Mouse (Mus musculus) limb, embryonic 10.5 days (tissue): ENCODE results near the gene Zfp597. TPM values are rescaled to one million over a fixed set of nuclear protein-coding genes. Genes with fewer than 3 reads are reported as not detected.
A peak's percentile ranks its signal among the peaks of the same experiment; 100 is the strongest.

Experiments used
- DNase-seq: peaks from one replicate; pipeline ENCODE4 v3.0.0-alpha.2; 2017; ENCODE audit warnings: low spot score
- H3K27ac ChIP-seq: fragments of 300-500 bp; sonication (generic); 2 replicates; pipeline ENCODE4 v1.5.1; 2016; ENCODE audit warnings: mild to moderate bottlenecking
- H3K27me3 ChIP-seq: fragments of 300-500 bp; sonication (generic); 2 replicates; pipeline ENCODE4 v1.6.1; 2016; ENCODE audit warnings: low read depth, mild to moderate bottlenecking; ENCODE audit not compliant: poor library complexity, severe bottlenecking
- H3K36me3 ChIP-seq: fragments of 300-500 bp; sonication (generic); 2 replicates; pipeline ENCODE4 v1.6.1; 2016; ENCODE audit warnings: mild to moderate bottlenecking, moderate library complexity
- H3K4me1 ChIP-seq: fragments of 300-500 bp; sonication (generic); 2 replicates; pipeline ENCODE4 v1.6.1; 2016
- H3K4me3 ChIP-seq: fragments of 300-500 bp; sonication (generic); 2 replicates; pipeline ENCODE4 v1.5.1; 2016; ENCODE audit warnings: mild to moderate bottlenecking, moderate library complexity
- H3K9me3 ChIP-seq: fragments of 300-500 bp; sonication (generic); replicated peaks from 2 replicates; pipeline ENCODE4 v1.6.1; 2016; ENCODE audit warnings: mild to moderate bottlenecking
- WGBS: fragments of 180-500 bp; shearing (Covaris S2); methylation state at CpG from one replicate; pipeline ENCODE4 v1.1.7; 2016; 5-methylcytosine and 5-hydroxymethylcytosine counted together
- polyA plus RNA-seq: library from polyadenylated mRNA; unstranded; fragments of >200 nt; fragmentation: Nextera tagmentation; extraction: Ambion mirVana; gene quantifications from 2 replicates; pipeline ENCODE4 v1.2.1, GENCODE M21; 2016

Gene Zfp597
- 4.1 and 6.5 TPM in 2 replicates for polyA plus RNA-seq

- Histone ChIP-seq H3K4me1 (peaks cover 11% of the 10 kb centered on the region), H3K27ac (peak within 1 kb of the TSS; percentile 92), H3K36me3 (peaks cover 12% of the 10 kb centered on the region), H3K4me3 (peak within 1 kb of the TSS; percentile 96), H3K27me3 (no peaks in the 10 kb centered on the region), H3K9me3 (no peaks in the 10 kb centered on the region)
- under 1% methylated on average over 88 of the region's 88 CpGs for WGBS
- peak; percentile 94 for DNase-seq
These were observed at the start of gene Zfp597, which contains the start of gene Gm20695 for GRCm38 (mm10) chr16:3884201-3885064. Zfp597 (minus strand) TSS chr16:3884561. Gm20695 (plus strand) TSS chr16:3884648.

- H3K27me3 ChIP-seq = no peaks in the 10 kb centered on the region
- H3K36me3 ChIP-seq = peaks cover 78% of the 10 kb centered on the region
- no peak overlapping the region for H3K4me3 ChIP-seq
- DNase-seq = no peak
- WGBS = 98% methylated on average over 1 of the region's 1 CpGs
- no peak overlapping the region for H3K27ac ChIP-seq
- H3K9me3 ChIP-seq = no peaks in the 10 kb centered on the region
- no peaks in the 10 kb centered on the region for H3K4me1 ChIP-seq
These were observed 49.7 kb upstream of the Zfp597 start for GRCm38 (mm10) chr16:3934091-3934490.

DNA sequence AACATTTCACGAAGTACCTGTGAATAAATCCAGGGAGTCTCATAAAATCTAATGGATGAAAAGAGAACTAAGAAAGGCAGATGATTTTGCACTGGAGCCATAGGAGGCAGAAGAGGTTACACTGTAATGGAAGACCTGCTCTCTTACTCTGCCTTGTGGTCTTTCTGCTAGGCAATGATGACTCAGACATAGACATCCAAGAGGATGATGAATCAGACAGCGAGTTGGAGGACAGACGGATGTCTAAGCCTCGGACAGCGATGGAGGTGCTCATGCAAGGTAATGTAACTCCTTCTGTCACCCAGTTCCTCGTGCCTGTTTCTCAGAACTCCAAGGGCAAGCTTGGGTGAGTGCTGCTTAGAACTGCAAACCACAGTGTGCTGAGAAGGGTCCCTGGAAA lies 49.2 kb upstream of the Zfp597 start:
- H3K27me3 ChIP-seq = no peaks in the 10 kb centered on the region
- no peak overlapping the region for H3K4me3 ChIP-seq
- 90% methylated on average over 6 of the region's 6 CpGs for WGBS
- H3K9me3 ChIP-seq = no peaks in the 10 kb centered on the region
- no peak overlapping the region for H3K27ac ChIP-seq
- no peak for DNase-seq
- peaks cover 76% of the 10 kb centered on the region for H3K36me3 ChIP-seq
- H3K4me1 ChIP-seq = no peaks in the 10 kb centered on the region

DNA sequence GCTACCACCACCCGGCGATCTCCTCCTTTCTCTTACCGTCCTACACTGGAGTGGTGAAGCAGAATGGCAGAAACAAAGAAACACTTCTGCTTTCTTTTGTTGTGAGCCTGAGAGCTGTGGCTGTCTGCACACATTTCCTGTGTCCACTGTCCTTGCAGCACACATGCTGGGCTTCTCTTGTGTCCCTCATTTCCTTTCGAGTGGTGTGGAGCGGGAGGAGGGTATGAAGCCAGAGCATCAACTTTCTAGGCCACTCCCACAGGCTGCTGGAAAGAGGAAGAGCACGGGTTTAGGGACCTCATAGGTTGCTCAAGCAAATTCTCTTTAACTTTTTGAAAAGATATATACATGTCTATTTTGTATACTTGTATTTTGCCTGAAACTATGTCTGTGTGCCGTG lies 44.8 kb upstream of the Zfp597 start:
- H3K4me1 ChIP-seq = no peaks in the 10 kb centered on the region
- H3K4me3 ChIP-seq = no peak overlapping the region
- no peak overlapping the region for H3K27ac ChIP-seq
- H3K9me3 ChIP-seq = no peaks in the 10 kb centered on the region
- no peaks in the 10 kb centered on the region for H3K27me3 ChIP-seq
- H3K36me3 ChIP-seq = peaks cover 71% of the 10 kb centered on the region
- 89% methylated on average over 7 of the region's 7 CpGs for WGBS
- DNase-seq = no peak

- peaks cover 71% of the 10 kb centered on the region for H3K36me3 ChIP-seq
These were observed 44.2 kb upstream of the Zfp597 start for GRCm38 (mm10) chr16:3928582-3928981.

GRCm38 (mm10) chr16:3923966-3924365 lies 39.6 kb upstream of the Zfp597 start:
- peaks cover 64% of the 10 kb centered on the region for H3K36me3 ChIP-seq
- no peaks in the 10 kb centered on the region for H3K9me3 ChIP-seq
- no peaks in the 10 kb centered on the region for H3K27me3 ChIP-seq
- DNase-seq = no peak
- peaks cover 4% of the 10 kb centered on the region; the same call in 1 of the 2 replicates for H3K4me1 ChIP-seq
- no peak overlapping the region for H3K4me3 ChIP-seq
- H3K27ac ChIP-seq = peak overlapping the region; percentile 70; the same call in 1 of the 2 replicates
- 47% methylated on average over 4 of the region's 4 CpGs for WGBS

More at GRCm38 (mm10) chr16:3928582-3928981, 44.2 kb upstream of the Zfp597 start:
- WGBS = 69% methylated on average over 1 of the region's 1 CpGs
- DNase-seq = no peak
- no peak overlapping the region for H3K27ac ChIP-seq
- peaks cover 4% of the 10 kb centered on the region; the same call in 1 of the 2 replicates for H3K4me1 ChIP-seq
- no peak overlapping the region for H3K4me3 ChIP-seq
- no peaks in the 10 kb centered on the region for H3K9me3 ChIP-seq
- no peaks in the 10 kb centered on the region for H3K27me3 ChIP-seq

DNA sequence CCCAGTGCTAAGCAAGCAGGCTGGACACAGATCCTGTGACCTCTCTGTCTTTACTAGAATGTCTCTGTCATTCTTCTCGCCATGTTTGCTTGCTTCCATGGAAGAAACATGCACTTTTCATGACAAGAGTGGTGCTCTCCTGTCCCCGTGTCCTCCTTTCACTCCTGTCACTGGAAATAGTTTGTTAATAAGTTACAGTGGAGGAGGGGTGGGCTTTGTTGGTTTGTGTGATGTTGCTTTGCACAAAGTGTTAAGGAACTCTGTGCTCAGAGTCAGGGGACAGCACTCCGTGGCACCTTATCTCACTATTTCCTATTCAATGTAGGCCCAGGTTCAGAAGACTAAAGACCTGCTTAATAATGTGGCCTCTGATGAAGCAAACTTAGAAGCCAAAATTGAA lies 39.2 kb upstream of the Zfp597 start:
- Histone ChIP-seq H3K9me3 (no peaks in the 10 kb centered on the region), H3K27me3 (no peaks in the 10 kb centered on the region), H3K36me3 (peaks cover 61% of the 10 kb centered on the region), H3K27ac (peak overlapping the region; percentile 70; the same call in 1 of the 2 replicates), H3K4me3 (no peak overlapping the region), H3K4me1 (peaks cover 4% of the 10 kb centered on the region; the same call in 1 of the 2 replicates)
- WGBS = 91% methylated on average over 3 of the region's 3 CpGs
- DNase-seq = no peak

DNA sequence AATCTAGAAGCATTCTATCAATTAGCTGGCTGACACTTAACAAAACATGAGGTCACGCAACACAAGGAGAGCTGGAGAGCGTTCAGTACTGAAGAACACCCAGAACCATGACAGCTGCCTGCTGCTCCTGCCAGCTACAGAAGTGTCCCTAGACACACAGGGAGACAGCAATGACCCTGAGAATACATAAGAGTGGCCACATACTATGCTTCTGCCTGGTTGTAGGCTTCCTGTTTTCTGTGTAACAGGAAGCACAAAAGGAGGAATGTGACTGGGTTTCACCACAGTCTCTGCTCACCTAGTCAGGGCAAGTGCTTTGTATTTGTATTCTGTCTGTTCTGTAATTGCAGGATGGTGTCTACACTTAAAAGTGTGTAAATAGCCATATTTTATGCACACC lies 36.4 kb upstream of the Zfp597 start:
- peaks cover 54% of the 10 kb centered on the region for H3K36me3 ChIP-seq
- 97% methylated on average over 2 of the region's 2 CpGs for WGBS
- DNase-seq = no peak

GRCm38 (mm10) chr16:3909118-3909517 lies 24.8 kb upstream of the Zfp597 start:
- H3K36me3 ChIP-seq = peaks cover 55% of the 10 kb centered on the region
- peak overlapping the region; percentile 72 for H3K4me3 ChIP-seq
- no peaks in the 10 kb centered on the region for H3K9me3 ChIP-seq
- 13% methylated on average over 20 of the region's 20 CpGs for WGBS
- H3K27me3 ChIP-seq = no peaks in the 10 kb centered on the region
- H3K4me1 ChIP-seq = peaks cover 17% of the 10 kb centered on the region
- DNase-seq = no peak
- H3K27ac ChIP-seq = peak overlapping the region; percentile 85

More for the DNA sequence above, 36.4 kb upstream of the Zfp597 start:
- Histone ChIP-seq H3K4me3 (no peak overlapping the region), H3K9me3 (no peaks in the 10 kb centered on the region), H3K4me1 (peaks cover 4% of the 10 kb centered on the region; the same call in 1 of the 2 replicates), H3K27ac (no peak overlapping the region), H3K27me3 (no peaks in the 10 kb centered on the region)

GRCm38 (mm10) chr16:3908537-3909111 lies 24.3 kb upstream of the Zfp597 start, which contains the start of the genes 1700037C18Rik and Cluap1:
1700037C18Rik (minus strand) TSS chr16:3908689.
Cluap1 (plus strand) TSS chr16:3908801.
- WGBS = under 1% methylated on average over 33 of the region's 33 CpGs
- DNase-seq = peak; percentile 91
- Histone ChIP-seq H3K27ac (peak within 1 kb of the TSS; percentile 85), H3K9me3 (no peaks in the 10 kb centered on the region), H3K27me3 (no peaks in the 10 kb centered on the region), H3K4me1 (peaks cover 17% of the 10 kb centered on the region), H3K36me3 (peaks cover 55% of the 10 kb centered on the region), H3K4me3 (peak within 1 kb of the TSS; percentile 72)

DNA sequence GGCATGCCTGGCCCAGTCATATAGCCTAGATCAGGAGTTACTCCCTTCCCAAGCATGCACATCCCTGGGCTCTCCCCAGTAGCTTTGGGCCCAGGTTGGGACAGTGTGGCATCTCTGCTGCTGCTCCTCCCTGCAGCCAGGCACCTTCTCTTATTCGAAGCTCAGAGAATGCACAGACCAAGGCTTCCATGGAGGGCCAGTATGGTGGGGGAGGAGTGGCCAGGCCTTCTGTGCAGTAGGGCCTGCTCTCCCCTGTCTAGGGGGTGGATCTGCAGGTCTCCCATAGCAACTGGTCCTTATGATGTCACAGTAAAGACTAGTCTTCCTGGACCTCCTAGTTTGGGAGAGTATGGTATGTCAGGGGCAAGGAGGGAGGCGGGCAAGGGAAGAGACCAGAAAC lies 23.1 kb upstream of the Zfp597 start:
- H3K27me3 ChIP-seq = no peaks in the 10 kb centered on the region
- peaks cover 17% of the 10 kb centered on the region for H3K4me1 ChIP-seq
- H3K27ac ChIP-seq = no peak overlapping the region
- peaks cover 55% of the 10 kb centered on the region for H3K36me3 ChIP-seq
- H3K9me3 ChIP-seq = no peaks in the 10 kb centered on the region
- H3K4me3 ChIP-seq = no peak overlapping the region
- DNase-seq = no peak
- 80% methylated on average over 2 of the region's 2 CpGs for WGBS

DNA sequence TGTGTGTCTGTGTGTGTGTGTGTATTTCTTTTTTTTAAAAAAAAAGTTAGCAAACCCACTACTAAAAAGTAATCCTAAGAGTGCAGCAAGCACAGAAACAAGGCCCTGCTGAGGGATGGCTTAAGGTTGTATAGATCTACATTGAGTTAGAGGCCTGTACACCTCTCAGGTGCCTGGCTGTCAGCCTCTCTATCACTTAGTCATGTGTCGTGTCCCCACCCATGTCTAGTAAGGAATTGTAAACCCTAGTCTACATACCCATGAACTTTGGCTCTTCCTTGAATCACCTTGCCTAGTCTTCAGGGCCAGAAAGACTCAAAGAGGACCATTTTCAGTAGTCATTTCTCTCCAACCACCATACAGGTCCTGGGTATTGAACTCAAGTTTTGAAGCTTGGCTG lies 12.2 kb upstream of the Zfp597 start:
- H3K27ac ChIP-seq = no peak overlapping the region
- no peak for DNase-seq
- peaks cover 65% of the 10 kb centered on the region for H3K36me3 ChIP-seq
- H3K27me3 ChIP-seq = no peaks in the 10 kb centered on the region
- H3K4me1 ChIP-seq = no peaks in the 10 kb centered on the region
- no peaks in the 10 kb centered on the region for H3K9me3 ChIP-seq
- WGBS = 83% methylated on average over 1 of the region's 1 CpGs
- no peak overlapping the region for H3K4me3 ChIP-seq

- 84% methylated on average over 6 of the region's 6 CpGs for WGBS
- no peaks in the 10 kb centered on the region for H3K27me3 ChIP-seq
- H3K9me3 ChIP-seq = no peaks in the 10 kb centered on the region
- H3K27ac ChIP-seq = no peak overlapping the region
- peaks cover 60% of the 10 kb centered on the region for H3K36me3 ChIP-seq
- H3K4me1 ChIP-seq = no peaks in the 10 kb centered on the region
- H3K4me3 ChIP-seq = no peak overlapping the region
- DNase-seq = no peak
These were observed 11.7 kb upstream of the Zfp597 start for GRCm38 (mm10) chr16:3896046-3896445.
